Mouse (Mus musculus): Measurements from ENCODE around the gene Bcl2l1. TPM values are rescaled to one million over a fixed set of nuclear protein-coding genes. Genes with fewer than 3 reads are reported as not detected.

The Bcl2l1 gene
- polyA plus RNA-seq (2016; fragmentation: Nextera tagmentation; extraction: Ambion mirVana), result 98.5 and 104 TPM in 2 replicates

DNA sequence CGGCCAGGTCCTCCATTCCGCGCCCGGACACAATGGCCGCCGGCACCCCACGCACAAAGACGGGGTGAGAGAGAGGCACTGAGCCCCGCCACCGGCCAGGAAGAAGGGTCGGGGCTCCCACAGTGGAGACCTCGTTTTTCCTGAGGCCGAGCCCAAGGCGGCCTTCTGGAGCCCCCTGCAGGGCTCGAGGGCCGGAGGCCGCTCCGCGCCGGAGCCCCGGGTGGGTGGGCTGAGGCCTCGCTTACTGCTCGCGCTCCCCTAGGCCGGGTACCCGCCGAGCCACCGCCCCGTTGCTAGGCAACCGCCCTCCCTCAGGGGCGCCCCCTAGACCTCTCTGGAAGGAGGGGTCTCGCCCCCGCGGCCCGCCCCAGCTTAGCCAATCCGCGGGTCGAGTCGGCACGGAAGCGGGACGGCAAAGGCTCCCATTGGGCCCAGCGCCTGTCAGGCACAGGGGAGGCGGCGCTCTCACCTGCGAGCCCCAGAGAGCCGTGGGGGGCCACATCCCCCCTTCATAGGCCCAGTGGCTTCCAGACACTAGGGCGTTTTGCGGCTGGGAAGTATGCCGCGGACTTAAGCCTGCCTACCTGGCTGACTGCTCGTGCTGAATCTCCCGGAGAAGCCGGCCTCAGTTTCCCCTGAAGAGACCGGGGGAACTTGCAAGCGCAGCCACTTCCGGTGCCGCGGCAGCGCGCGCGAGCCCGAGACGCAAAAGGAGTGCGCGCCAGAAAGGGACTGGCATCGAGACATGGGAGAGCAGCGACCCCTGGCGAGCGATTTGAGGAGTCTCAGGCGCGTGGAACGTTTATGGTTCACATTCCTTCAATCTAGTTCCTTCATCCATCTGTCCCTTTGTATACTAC is at the start of gene Bcl2l1:
TSS of gene Bcl2l1 (minus strand) at position 710 of the 860 bp plus-strand sequence.
- peak within 1 kb of the TSS; percentile 81 for H3K4me3 ChIP-seq
- WGBS, result under 1% methylated on average over 72 of the region's 74 CpGs
- DNase-seq (ENCODE audit: extremely low spot score, low spot score), result peak; percentile 99
- no peaks in the 10 kb centered on the region for H3K9me3 ChIP-seq
- H3K27ac ChIP-seq, result peak within 1 kb of the TSS; percentile 99
- peaks cover 45% of the 10 kb centered on the region for H3K4me1 ChIP-seq
- peaks cover 29% of the 10 kb centered on the region for H3K36me3 ChIP-seq (replicated peaks)
- no peaks in the 10 kb centered on the region; the same call in 1 of the 2 replicates for H3K27me3 ChIP-seq (ENCODE audit: poor library complexity, severe bottlenecking)

GRCm38 (mm10) chr2:152880898-152881297 is 49.4 kb upstream of the Bcl2l1 start:
- H3K36me3 ChIP-seq (replicated peaks), result peaks cover 99% of the 10 kb centered on the region
- no peaks in the 10 kb centered on the region for H3K9me3 ChIP-seq
- DNase-seq (ENCODE audit: extremely low spot score, low spot score), result no peak
- no peak overlapping the region for H3K4me3 ChIP-seq
- no peaks in the 10 kb centered on the region for H3K4me1 ChIP-seq
- WGBS, result 94% methylated on average over 13 of the region's 13 CpGs
- H3K27me3 ChIP-seq (ENCODE audit: poor library complexity, severe bottlenecking), result no peaks in the 10 kb centered on the region
- H3K27ac ChIP-seq, result no peak overlapping the region

GRCm38 (mm10) chr2:152878239-152878638 is 46.7 kb upstream of the Bcl2l1 start:
- Histone ChIP-seq H3K36me3 (replicated peaks) (peaks cover 99% of the 10 kb centered on the region), H3K9me3 (no peaks in the 10 kb centered on the region), H3K4me1 (no peaks in the 10 kb centered on the region), H3K27me3 (ENCODE audit: poor library complexity, severe bottlenecking) (no peaks in the 10 kb centered on the region), H3K4me3 (no peak overlapping the region), H3K27ac (no peak overlapping the region)
- WGBS, result 87% methylated on average over 3 of the region's 3 CpGs
- no peak for DNase-seq (ENCODE audit: extremely low spot score, low spot score)

DNA sequence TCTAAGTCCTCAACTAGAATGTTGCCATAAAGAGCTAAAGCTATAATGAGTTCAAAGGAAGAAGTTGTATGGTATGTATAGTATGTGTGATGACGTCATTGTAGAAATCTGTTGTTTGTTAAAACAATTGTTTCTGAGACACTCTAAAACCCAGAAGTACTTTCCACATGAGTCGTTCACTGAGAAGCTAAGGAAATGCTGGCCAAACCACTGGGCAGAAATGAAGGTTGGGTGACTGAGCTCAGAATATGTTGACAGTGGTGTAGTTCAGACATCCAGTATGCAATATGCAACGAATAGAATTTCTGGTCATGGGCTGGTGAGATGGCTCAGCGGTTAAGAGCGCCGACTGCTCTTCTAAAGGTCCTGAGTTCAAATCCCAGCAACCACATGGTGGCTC is 31.8 kb upstream of the Bcl2l1 start:
- Histone ChIP-seq H3K27ac (no peak overlapping the region), H3K4me1 (no peaks in the 10 kb centered on the region), H3K36me3 (replicated peaks) (peaks cover 99% of the 10 kb centered on the region), H3K4me3 (no peak overlapping the region), H3K9me3 (no peaks in the 10 kb centered on the region), H3K27me3 (ENCODE audit: poor library complexity, severe bottlenecking) (no peaks in the 10 kb centered on the region)
- 97% methylated on average over 6 of the region's 6 CpGs for WGBS
- no peak for DNase-seq (ENCODE audit: extremely low spot score, low spot score)

DNA sequence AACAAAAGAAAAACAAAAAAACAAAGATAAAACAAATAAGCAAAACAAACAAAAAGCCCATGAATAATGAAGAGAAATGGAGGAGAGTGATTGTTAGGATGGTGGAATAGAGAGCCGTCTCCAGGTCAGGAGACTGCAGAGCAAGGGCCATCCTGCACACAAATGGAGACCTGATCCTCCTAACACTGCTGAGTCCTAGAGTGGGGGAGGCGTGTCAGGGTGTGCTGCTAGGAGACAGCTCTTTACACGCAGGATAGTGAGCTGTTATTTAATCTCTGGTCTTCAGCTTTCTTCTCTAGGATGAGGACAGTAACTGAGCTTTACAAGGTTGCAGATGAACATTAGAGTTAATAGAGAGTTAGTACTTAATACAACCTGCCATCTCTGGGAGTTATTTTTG is 31.1 kb upstream of the Bcl2l1 start:
- H3K36me3 ChIP-seq (replicated peaks), result peaks cover 99% of the 10 kb centered on the region
- WGBS, result 88% methylated on average over 3 of the region's 3 CpGs
- H3K27ac ChIP-seq, result no peak overlapping the region
- no peak overlapping the region for H3K4me3 ChIP-seq
- no peak for DNase-seq (ENCODE audit: extremely low spot score, low spot score)
- no peaks in the 10 kb centered on the region for H3K9me3 ChIP-seq
- H3K4me1 ChIP-seq, result no peaks in the 10 kb centered on the region
- no peaks in the 10 kb centered on the region for H3K27me3 ChIP-seq (ENCODE audit: poor library complexity, severe bottlenecking)

DNA sequence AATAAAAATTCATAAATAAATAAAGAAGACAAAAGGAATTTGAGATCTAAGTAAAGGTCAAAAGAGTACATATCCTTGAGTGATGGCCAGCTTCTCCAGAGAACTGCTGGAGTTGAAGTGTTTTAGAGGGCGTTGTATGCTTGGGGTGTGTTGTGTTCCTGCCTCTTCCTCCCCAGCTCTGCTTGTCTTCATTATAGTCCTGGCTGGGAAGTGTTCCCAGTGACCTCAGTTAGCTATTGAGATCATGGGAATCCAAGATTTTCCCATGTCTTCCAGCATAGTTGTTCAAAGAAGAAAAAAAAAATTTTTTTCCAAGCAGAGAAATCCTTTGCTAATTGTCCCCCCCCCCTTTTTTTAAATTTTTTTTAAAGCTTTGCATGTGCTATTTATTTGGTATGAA is 30.4 kb upstream of the Bcl2l1 start:
- Histone ChIP-seq H3K36me3 (replicated peaks) (peaks cover 99% of the 10 kb centered on the region), H3K27ac (no peak overlapping the region), H3K9me3 (no peaks in the 10 kb centered on the region), H3K27me3 (ENCODE audit: poor library complexity, severe bottlenecking) (no peaks in the 10 kb centered on the region), H3K4me3 (no peak overlapping the region), H3K4me1 (no peaks in the 10 kb centered on the region)
- 92% methylated on average over 1 of the region's 1 CpGs for WGBS
- DNase-seq (ENCODE audit: extremely low spot score, low spot score), result no peak

- H3K27ac ChIP-seq, result no peak overlapping the region
- H3K4me3 ChIP-seq, result no peak overlapping the region
- H3K27me3 ChIP-seq (ENCODE audit: poor library complexity, severe bottlenecking), result no peaks in the 10 kb centered on the region
- no peaks in the 10 kb centered on the region for H3K9me3 ChIP-seq
- DNase-seq (ENCODE audit: extremely low spot score, low spot score), result no peak
- no peaks in the 10 kb centered on the region for H3K4me1 ChIP-seq
- WGBS, result 88% methylated on average over 3 of the region's 3 CpGs
- H3K36me3 ChIP-seq (replicated peaks), result peaks cover 100% of the 10 kb centered on the region
Observed at GRCm38 (mm10) chr2:152859501-152859900, 28.0 kb upstream of the Bcl2l1 start.

DNA sequence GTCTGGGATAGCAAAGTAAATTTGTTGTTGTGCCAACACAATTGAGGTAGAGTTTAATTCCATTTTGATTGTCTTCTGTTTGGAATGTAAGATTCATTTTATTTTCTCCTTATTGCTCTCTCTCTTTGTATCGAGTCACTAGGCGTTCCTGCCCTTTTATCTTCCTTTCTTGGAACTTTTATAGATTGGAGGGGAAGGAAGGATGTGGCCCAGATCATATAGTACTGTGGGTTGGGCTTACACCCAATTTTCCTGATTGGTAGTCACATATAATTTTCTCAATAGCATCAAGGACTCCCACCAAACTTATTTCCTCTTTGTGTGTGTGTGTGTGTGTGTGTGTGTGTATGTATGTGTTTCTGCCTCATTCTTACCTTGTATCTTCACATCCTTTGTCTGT is 16.9 kb upstream of the Bcl2l1 start:
- H3K4me3 ChIP-seq, result peak overlapping the region; percentile 93
- H3K4me1 ChIP-seq, result peaks cover 25% of the 10 kb centered on the region
- no peaks in the 10 kb centered on the region for H3K27me3 ChIP-seq (ENCODE audit: poor library complexity, severe bottlenecking)
- peaks cover 43% of the 10 kb centered on the region for H3K36me3 ChIP-seq (replicated peaks)
- H3K27ac ChIP-seq, result peak overlapping the region; percentile 95
- WGBS, result 6% methylated on average over 2 of the region's 2 CpGs
- no peaks in the 10 kb centered on the region for H3K9me3 ChIP-seq
- DNase-seq (ENCODE audit: extremely low spot score, low spot score), result no peak

DNA sequence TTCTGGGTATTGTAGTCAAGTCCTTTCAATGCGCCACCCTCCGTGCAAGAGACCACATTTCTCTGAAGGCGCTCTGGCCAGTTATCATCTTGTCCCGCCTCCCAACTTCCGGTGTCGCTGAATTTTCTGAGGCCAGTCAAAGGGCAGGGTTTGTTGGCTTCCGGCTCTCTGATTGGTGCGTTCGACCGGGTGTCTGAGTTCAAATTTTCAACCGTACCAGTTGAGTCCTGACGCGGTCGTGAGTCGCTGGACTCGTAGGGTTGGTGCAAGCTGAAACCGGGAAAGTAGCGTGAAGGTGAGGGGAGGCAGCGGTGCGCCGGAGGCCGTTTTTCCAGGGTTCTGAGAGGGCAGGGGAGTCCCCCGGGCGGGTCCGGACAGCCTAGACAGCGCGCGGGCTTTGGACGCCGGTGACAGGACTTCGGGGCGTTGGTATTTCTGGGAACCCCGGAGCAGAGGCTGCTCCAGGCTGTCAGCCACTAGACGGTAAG is 16.3 kb upstream of the Bcl2l1 start, which contains the start of gene Tpx2:
TSS of gene Tpx2 (plus strand) at position 150 of the 488 bp plus-strand sequence.
- Histone ChIP-seq H3K36me3 (replicated peaks) (peaks cover 36% of the 10 kb centered on the region), H3K27me3 (ENCODE audit: poor library complexity, severe bottlenecking) (no peaks in the 10 kb centered on the region), H3K9me3 (no peaks in the 10 kb centered on the region), H3K27ac (peak within 1 kb of the TSS; percentile 95), H3K4me1 (peaks cover 25% of the 10 kb centered on the region), H3K4me3 (peak within 1 kb of the TSS; percentile 93)
- DNase-seq (ENCODE audit: extremely low spot score, low spot score), result peak; percentile 100
- under 1% methylated on average over 34 of the region's 34 CpGs for WGBS

DNA sequence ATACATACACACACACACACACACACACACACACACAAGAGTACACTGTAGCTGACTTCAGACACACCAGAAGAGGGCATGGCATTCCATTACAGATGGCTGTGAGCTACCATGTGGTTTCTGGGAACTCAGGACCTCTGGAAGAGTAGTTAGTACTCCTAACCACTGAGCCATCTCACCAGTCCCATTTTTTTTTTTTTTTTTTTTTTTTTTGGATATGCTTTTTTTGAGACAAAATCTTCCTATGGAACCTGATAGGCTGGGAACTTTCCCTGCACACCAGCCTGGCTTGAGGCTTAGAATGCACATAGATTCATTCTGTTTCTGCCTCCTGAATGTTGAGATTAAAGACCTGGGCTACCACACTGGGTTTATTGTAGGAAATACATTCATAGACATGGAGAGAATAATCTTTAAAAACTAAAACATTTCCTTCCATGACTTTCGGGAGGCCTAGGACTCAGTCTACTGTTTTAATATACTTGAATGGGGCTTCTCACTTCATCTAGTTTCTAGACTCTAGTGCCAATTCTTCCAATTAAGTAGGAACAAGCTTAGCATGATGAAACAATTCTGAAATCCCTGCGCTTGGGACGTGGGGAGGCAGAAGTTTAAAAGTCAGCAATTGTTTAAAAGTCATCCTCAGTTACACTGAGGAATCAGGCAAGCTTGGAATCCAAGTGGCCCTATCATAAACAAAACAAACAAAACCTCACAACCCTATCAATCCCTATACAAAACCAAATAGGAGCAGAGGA is 15.7 kb upstream of the Bcl2l1 start:
- Histone ChIP-seq H3K27me3 (ENCODE audit: poor library complexity, severe bottlenecking) (no peaks in the 10 kb centered on the region), H3K4me3 (peak overlapping the region; percentile 93), H3K36me3 (replicated peaks) (peaks cover 30% of the 10 kb centered on the region), H3K9me3 (no peaks in the 10 kb centered on the region), H3K27ac (peak overlapping the region; percentile 95), H3K4me1 (peaks cover 25% of the 10 kb centered on the region)
- WGBS, result 11% methylated on average over 3 of the region's 3 CpGs
- DNase-seq (ENCODE audit: extremely low spot score, low spot score), result no peak

GRCm38 (mm10) chr2:152842741-152843140 is 11.2 kb upstream of the Bcl2l1 start:
- H3K4me3 ChIP-seq, result no peak overlapping the region
- H3K9me3 ChIP-seq, result no peaks in the 10 kb centered on the region
- H3K4me1 ChIP-seq, result no peaks in the 10 kb centered on the region
- no peak for DNase-seq (ENCODE audit: extremely low spot score, low spot score)
- no peaks in the 10 kb centered on the region for H3K36me3 ChIP-seq (replicated peaks)
- 79% methylated on average over 3 of the region's 3 CpGs for WGBS
- H3K27ac ChIP-seq, result no peak overlapping the region
- H3K27me3 ChIP-seq (ENCODE audit: poor library complexity, severe bottlenecking), result no peaks in the 10 kb centered on the region

DNA sequence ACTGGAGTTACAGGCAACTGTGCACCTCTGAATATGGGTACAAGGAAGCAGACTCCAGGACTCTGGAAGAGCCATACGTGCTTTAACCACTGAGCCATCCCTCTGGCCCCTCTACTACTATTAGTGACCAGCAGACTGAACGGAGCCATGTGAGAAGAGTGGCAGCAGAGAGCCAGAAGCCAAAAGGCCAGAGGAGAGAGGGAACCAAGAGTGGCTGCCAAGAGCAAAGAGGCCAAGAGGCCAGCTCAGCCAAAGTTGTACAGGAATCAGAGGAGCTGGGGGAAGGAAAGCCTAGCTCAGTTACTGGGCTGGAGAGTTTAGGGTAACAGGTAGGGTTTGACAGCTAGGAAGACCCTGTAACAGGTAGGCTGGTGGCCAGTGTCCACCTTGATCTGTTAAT is 7.7 kb upstream of the Bcl2l1 start:
- Histone ChIP-seq H3K27me3 (ENCODE audit: poor library complexity, severe bottlenecking) (no peaks in the 10 kb centered on the region), H3K4me1 (no peaks in the 10 kb centered on the region), H3K27ac (no peak overlapping the region), H3K36me3 (replicated peaks) (no peaks in the 10 kb centered on the region), H3K9me3 (no peaks in the 10 kb centered on the region), H3K4me3 (no peak overlapping the region)
- 78% methylated on average over 2 of the region's 2 CpGs for WGBS
- DNase-seq (ENCODE audit: extremely low spot score, low spot score), result no peak
